Mouse (Mus musculus) embryonic facial prominence, embryonic 11.5 days (tissue): Measurements from ENCODE around the gene Gpr61. TPM values are rescaled to one million over a fixed set of nuclear protein-coding genes. Genes with fewer than 3 reads are reported as not detected.

ENCODE experiments used
- ATAC-seq: fragments of 200-750 bp; cut with Nextera tagmentation; replicated peaks from 2 replicates; pipeline ENCODE4 v1.8.0; 2017; ENCODE audit warnings: low read depth; ENCODE audit not compliant: insufficient number of reproducible peaks, low FRiP score, low TSS enrichment
- DNase-seq: peaks from one replicate; pipeline ENCODE4 v3.0.0-alpha.2; 2015; ENCODE audit warnings: low spot score
- H3K27ac ChIP-seq: fragments of 300-500 bp; sonication (generic); replicated peaks from 2 replicates; pipeline ENCODE4 v1.5.1; 2014; ENCODE audit warnings: mild to moderate bottlenecking, low read depth, low read length, control low read depth
- H3K27me3 ChIP-seq: fragments of 300-500 bp; sonication (generic); 2 replicates; pipeline ENCODE4 v1.6.1; 2014; ENCODE audit warnings: mild to moderate bottlenecking, low read length, moderate library complexity, mixed read lengths; ENCODE audit not compliant: control insufficient read depth, insufficient read depth
- H3K36me3 ChIP-seq: fragments of 300-500 bp; sonication (generic); replicated peaks from 2 replicates; pipeline ENCODE4 v1.6.1; 2014; ENCODE audit warnings: low read depth, mild to moderate bottlenecking, low read length, moderate library complexity, mixed read lengths; ENCODE audit not compliant: control insufficient read depth, insufficient read depth
- H3K4me1 ChIP-seq: fragments of 300-500 bp; sonication (generic); 2 replicates; pipeline ENCODE4 v1.6.1; 2014; ENCODE audit warnings: low read length, mixed read lengths; ENCODE audit not compliant: control insufficient read depth, insufficient read depth
- H3K4me2 ChIP-seq: fragments of 300-500 bp; sonication (generic); 2 replicates; pipeline ENCODE4 v1.6.1; 2014; ENCODE audit warnings: low read depth, mild to moderate bottlenecking, control low read depth, low read length, moderate library complexity
- H3K4me3 ChIP-seq: fragments of 300-500 bp; sonication (generic); 2 replicates; pipeline ENCODE4 v1.5.1; 2014; ENCODE audit warnings: low read depth, low read length, control low read depth
- H3K9ac ChIP-seq: fragments of 300-500 bp; sonication (generic); replicated peaks from 2 replicates; pipeline ENCODE4 v1.6.1; 2014; ENCODE audit warnings: mild to moderate bottlenecking, control low read depth, low read length
- H3K9me3 ChIP-seq: fragments of 300-500 bp; sonication (generic); replicated peaks from 2 replicates; pipeline ENCODE4 v1.6.1; 2016; ENCODE audit warnings: mild to moderate bottlenecking, low read length, inconsistent platforms, mixed read lengths; ENCODE audit not compliant: control insufficient read depth
- WGBS: fragments of 180-500 bp; shearing (Covaris S2); extraction: QIAGEN DNeasy Blood & Tissue Kit; methylation state at CpG from one replicate; pipeline ENCODE4 v1.1.7; 2014; 5-methylcytosine and 5-hydroxymethylcytosine counted together
- polyA plus RNA-seq: library from polyadenylated mRNA; unstranded; fragments of >200 nt; fragmentation: Nextera tagmentation; extraction: Ambion mirVana; gene quantifications from 2 replicates; pipeline ENCODE4 v1.2.1, GENCODE M21; 2014

Gpr61 gene
- 0.11 and 0.31 TPM in 2 replicates for polyA plus RNA-seq

DNA sequence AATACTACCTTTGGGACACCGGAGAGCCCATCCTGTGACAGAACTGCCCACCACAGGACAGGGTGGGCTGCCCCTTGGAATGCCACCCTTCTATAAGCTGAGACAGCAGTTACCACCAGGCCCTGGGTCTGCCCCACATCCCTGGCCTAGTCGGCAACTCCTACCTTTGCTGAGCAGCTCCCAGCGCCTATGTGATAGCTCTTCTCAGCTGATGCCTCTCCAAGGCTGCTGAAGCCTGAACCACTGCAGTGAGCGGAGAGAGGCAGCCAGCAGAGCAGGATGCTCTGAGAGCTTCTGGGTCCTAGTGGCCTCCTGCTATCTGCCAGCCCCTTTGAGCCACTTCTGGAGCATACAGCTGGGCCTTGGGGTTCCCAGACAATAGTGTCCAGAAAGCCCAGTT, at the start of gene Gpr61:
Gpr61 (minus strand) TSS at position 227 of the 400 bp plus-strand sequence.
- Histone ChIP-seq H3K27ac (no peak within 1 kb of the TSS), H3K4me3 (no peak within 1 kb of the TSS), H3K36me3 (no peaks in the 10 kb centered on the region), H3K4me1 (no peaks in the 10 kb centered on the region), H3K27me3 (no peaks in the 10 kb centered on the region), H3K4me2 (no peak within 1 kb of the TSS), H3K9me3 (no peaks in the 10 kb centered on the region), H3K9ac (no peak within 1 kb of the TSS)
- DNase-seq = no peak
- no peak for ATAC-seq
- WGBS = 41% methylated on average over 4 of the region's 4 CpGs

DNA sequence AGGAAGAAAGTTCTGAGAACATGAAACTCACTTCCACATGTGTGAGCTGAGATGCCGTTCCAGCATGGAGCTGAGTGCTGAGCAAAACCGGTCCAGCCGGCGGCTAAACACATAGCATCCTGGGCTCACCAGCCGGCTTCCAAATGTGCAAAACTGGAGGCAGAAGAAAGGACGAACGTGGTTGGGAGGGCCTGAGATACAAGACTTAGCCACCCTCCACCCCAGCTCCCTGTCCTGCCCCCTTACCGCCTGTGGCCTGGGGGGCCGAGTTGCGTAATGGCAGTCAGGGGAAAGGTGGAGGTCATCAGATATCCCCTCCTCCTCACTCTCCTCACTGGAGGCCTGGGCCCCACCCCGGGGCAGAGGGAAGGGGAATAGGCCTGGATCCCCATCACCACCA, 49.8 kb upstream of the Gpr61 start:
- H3K36me3 ChIP-seq = no peaks in the 10 kb centered on the region; the same call in none of the 2 replicates
- ATAC-seq (no peak), DNase-seq (no peak)
- peaks cover 4% of the 10 kb centered on the region for H3K4me1 ChIP-seq
- H3K27me3 ChIP-seq = no peaks in the 10 kb centered on the region
- H3K4me3 ChIP-seq = no peak overlapping the region
- H3K4me2 ChIP-seq = no peak overlapping the region
- H3K27ac ChIP-seq = no peak overlapping the region
- no peaks in the 10 kb centered on the region for H3K9me3 ChIP-seq
- WGBS = 87% methylated on average over 11 of the region's 11 CpGs
- no peak overlapping the region for H3K9ac ChIP-seq

DNA sequence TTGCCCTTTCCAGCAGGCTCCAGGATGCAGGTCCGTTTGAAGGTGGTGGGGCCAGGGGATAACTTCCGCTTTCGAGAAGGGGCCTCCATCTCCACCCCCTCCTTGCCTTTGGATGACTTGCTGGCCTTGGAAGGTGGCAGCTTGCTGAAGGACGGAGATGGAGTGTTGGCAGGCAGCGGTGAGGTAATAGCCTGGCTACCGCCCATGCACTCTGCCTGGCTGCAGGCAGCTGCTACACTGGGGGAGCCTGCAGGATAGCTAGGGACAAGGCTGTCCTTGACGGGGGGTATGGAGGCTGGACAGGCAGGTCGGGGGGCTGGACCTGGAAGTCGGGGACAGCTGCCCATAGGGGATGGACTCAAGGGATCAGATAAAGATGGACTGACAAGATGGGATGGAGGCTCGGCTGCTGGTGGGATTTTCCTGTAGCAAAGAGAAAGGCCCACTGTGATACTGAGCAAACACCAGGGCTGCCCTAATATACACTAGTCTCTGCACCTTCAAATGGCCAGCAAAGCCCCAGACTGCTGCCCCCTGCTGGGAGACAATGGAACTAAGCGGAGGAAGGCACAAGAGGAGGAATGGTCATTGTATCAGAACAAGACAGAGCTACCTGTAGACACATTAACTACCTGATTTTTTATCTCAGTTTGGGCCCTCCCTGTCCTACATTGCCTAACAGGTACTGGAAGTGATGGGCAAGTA, 49.1 kb upstream of the Gpr61 start:
- Histone ChIP-seq H3K27me3 (no peaks in the 10 kb centered on the region), H3K36me3 (no peaks in the 10 kb centered on the region; the same call in none of the 2 replicates), H3K4me3 (no peak overlapping the region), H3K9me3 (no peaks in the 10 kb centered on the region), H3K9ac (no peak overlapping the region), H3K4me1 (no peaks in the 10 kb centered on the region; the same call in 1 of the 2 replicates), H3K27ac (no peak overlapping the region), H3K4me2 (no peak overlapping the region)
- WGBS = 78% methylated on average over 11 of the region's 11 CpGs
- ATAC-seq (no peak), DNase-seq (peak; percentile 78)

DNA sequence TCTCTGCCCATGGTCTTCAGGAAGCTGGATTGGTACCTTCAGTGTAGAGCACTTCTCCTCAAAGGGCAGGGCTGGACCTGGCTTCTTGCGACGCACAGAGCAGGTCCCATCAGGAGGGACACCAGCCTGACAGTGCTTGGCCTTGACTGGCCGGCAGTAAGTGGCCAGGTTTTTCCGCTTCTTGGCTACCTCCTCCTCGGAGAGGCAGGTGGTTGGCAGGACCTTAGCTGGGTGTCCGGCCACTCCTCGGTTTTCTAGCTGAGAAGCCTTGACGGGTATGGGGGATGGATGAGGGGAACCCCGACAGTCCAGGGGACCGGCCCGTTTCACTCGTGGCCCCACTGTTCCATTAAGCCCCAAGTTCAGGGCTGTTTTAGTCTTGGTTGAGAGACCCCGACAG, 48.5 kb upstream of the Gpr61 start:
- Histone ChIP-seq H3K9ac (no peak overlapping the region), H3K4me3 (no peak overlapping the region), H3K27ac (no peak overlapping the region), H3K4me1 (no peaks in the 10 kb centered on the region), H3K27me3 (no peaks in the 10 kb centered on the region), H3K36me3 (no peaks in the 10 kb centered on the region; the same call in none of the 2 replicates), H3K9me3 (no peaks in the 10 kb centered on the region), H3K4me2 (no peak overlapping the region)
- ATAC-seq (no peak), DNase-seq (no peak)
- 93% methylated on average over 13 of the region's 13 CpGs for WGBS

DNA sequence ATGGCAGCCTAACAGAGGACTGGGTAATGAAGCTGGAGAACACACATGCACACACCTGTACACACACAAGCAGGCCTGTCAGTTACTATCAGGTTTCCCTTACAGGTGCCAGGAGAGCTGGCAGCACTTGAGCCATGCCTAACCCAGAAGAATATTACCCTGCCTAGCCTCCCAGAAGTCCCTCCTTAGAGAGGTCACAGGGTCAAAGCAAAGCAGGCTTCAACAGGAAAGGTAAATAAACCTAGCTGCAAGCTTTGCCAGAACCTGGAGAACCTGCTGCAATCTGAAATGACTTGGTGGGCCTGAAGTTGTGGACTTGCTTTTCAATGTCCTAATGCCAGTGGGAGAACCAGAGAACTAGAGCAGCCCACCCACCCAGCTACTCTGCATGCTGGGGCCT, 47.8 kb upstream of the Gpr61 start:
- Histone ChIP-seq H3K36me3 (no peaks in the 10 kb centered on the region; the same call in none of the 2 replicates), H3K27ac (no peak overlapping the region), H3K4me3 (no peak overlapping the region), H3K27me3 (no peaks in the 10 kb centered on the region), H3K9me3 (no peaks in the 10 kb centered on the region), H3K9ac (no peak overlapping the region), H3K4me2 (no peak overlapping the region), H3K4me1 (no peaks in the 10 kb centered on the region)
- ATAC-seq = no peak
- no peak for DNase-seq

DNA sequence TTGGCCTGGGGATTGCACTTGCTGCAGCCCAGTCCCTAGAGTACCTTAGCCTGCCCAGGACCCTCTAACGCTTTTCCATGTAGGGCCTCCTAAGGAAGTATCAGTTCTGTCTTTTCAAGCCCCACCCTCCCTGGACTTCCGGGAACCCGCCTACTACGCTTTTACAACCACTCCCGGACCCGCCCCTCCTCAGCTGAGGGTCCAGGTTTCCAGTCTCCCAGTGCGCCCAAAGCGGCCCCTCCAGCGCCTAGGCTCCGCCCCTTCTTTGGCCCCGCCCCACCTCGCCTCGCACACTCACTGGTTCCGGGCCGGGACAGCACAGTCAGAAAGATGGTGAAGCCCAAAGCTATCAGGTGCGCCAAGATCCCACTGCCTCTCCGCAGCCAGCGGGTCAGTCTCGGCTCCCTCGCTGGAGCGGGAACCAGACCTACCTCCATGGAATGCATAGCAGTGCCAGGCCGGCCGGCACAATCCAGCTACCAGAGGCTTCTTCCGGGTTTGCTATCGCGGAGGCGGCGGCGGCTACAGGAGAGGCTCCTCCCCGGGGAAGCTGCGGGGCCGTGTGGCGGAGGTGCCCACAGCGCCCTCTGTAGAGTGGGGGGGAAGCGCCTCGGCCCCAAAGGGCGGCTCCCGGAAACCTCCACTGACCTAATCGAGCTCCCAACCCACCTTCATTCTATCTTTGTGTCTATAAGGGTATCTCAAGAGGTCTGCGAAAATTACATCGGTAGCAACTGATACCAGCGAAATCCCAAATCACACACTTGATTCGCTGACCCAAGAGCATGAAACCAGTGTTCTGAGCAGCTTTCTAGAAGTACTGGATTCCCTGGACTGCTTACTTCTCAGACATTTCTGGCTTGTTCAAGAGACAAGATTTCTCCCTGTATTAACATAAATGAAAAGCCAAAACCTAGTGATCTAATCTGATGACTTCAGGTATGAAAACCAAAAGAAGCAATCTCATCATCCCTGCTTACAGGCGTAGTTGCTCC, 45.9 kb upstream of the Gpr61 start, which contains the start of gene Cyb561d1:
Cyb561d1 (minus strand) TSS at position 884 of the 995 bp plus-strand sequence.
- Histone ChIP-seq H3K4me1 (0 out of 2 replicates have a peak, but pooled peaks cover 2% of the 10 kb centered on the region), H3K36me3 (no peaks in the 10 kb centered on the region; the same call in 1 of the 2 replicates)
- 3% methylated on average over 44 of the region's 44 CpGs for WGBS

DNA sequence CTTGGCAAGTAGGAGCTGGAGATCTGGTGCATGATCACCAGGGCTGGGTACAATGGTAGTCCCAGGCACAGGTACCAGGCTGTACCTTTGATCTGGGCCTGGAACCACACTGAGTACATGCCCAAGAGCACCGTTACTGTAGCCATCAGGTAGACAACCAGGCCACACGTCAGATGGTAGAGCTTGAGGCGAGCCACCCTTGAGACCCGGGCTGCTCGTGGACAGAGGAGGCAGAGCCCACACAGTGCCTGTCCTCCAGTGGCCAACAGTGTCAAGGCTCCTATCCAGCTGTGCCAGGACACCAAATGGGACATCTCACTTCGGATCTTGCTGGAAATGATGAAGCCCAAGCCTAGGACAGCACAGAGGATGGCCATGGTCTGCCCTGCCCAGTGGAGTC, 44.5 kb upstream of the Gpr61 start:
- no peak overlapping the region for H3K27ac ChIP-seq
- H3K27me3 ChIP-seq = no peaks in the 10 kb centered on the region
- H3K4me3 ChIP-seq = no peak overlapping the region
- H3K4me2 ChIP-seq = no peak overlapping the region
- DNase-seq (no peak), ATAC-seq (no peak)
- H3K9ac ChIP-seq = no peak overlapping the region; the same call in 1 of the 2 replicates
- H3K36me3 ChIP-seq = no peaks in the 10 kb centered on the region
- no peaks in the 10 kb centered on the region for H3K9me3 ChIP-seq
- H3K4me1 ChIP-seq = 0 out of 2 replicates have a peak, but pooled peaks cover 2% of the 10 kb centered on the region
- WGBS = 92% methylated on average over 6 of the region's 6 CpGs

More for the DNA sequence above, 45.9 kb upstream of the Gpr61 start, which contains the start of gene Cyb561d1:
- Histone ChIP-seq H3K9me3 (no peaks in the 10 kb centered on the region), H3K27me3 (no peaks in the 10 kb centered on the region), H3K9ac (peak within 1 kb of the TSS; percentile 45), H3K27ac (0 out of 2 replicates have a peak within 1 kb of the TSS, but pooled peaks have one; percentile 4), H3K4me3 (peak within 1 kb of the TSS; percentile 45), H3K4me2 (peak within 1 kb of the TSS; percentile 61)
- peak; percentile 93 for DNase-seq
- ATAC-seq = peak; percentile 80
